Mouse (Mus musculus) lung, adult 2 months (tissue): Measurements from ENCODE around the gene Olfr67.
"Not testable (repeated sequence)": the region's sequence is repeated elsewhere in the genome, so short reads cannot be mapped to it uniquely, and the experiment has no call there.

Experiments
- CTCF ChIP-seq: fragments of 200-500 bp; IDR thresholded peaks from 2 replicates; pipeline ENCODE4 v1.5.1; 2011; ENCODE audit warnings: mild to moderate bottlenecking, low read length, control low read depth; ENCODE audit not compliant: insufficient read depth
- POLR2A ChIP-seq: fragments of 200-500 bp; IDR thresholded peaks from 2 replicates; pipeline ENCODE4 v1.6.1; 2011; ENCODE audit warnings: low read depth, mild to moderate bottlenecking, control low read depth, low read length, borderline replicate concordance; ENCODE audit errors: extremely low read depth

DNA sequence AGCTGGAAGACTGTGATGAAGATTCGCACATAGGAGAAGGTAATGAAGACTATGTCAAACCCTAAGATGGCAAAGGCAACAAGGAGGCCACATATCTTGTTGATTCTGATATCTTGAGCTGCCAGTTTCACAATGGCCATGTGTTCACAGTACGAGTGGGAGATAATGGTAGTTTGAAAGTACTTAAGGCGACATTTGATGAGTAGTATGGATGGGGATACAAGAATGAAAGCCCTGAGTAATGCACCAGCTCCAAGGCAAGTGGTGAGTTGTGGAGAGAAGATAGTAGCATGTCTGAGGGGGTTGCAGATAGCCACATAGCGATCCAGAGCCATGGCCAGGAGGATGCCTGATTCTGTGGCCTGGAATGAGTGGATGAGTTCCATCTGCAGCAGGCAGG is 14.0 kb downstream of the Olfr67 start:
- not testable (repeated sequence) for TF ChIP-seq CTCF, POLR2A
